Mouse (Mus musculus): ENCODE measurements around the gene Adam22.
"Not testable (repeated sequence)": the region's sequence is repeated elsewhere in the genome, so short reads cannot be mapped to it uniquely, and the experiment has no call there.

The Adam22 gene

GRCm38 (mm10) chr5:8062469-8062868 is 305.5 kb downstream of the Adam22 start:
- DNase-seq (ENCODE audit: extremely low read depth, low read depth, low spot score) = no peak

- DNase-seq (ENCODE audit: extremely low read depth, low read depth, low spot score) = no peak
Observed at GRCm38 (mm10) chr5:8058056-8058455, 309.9 kb downstream of the Adam22 start.

- no peak for DNase-seq (ENCODE audit: extremely low read depth, low read depth, low spot score)
Observed at GRCm38 (mm10) chr5:8057018-8057323, 311.0 kb downstream of the Adam22 start.

- no peak for DNase-seq (ENCODE audit: extremely low read depth, low read depth, low spot score)
Observed at GRCm38 (mm10) chr5:8056141-8057017, 311.6 kb downstream of the Adam22 start.

GRCm38 (mm10) chr5:8055721-8056129 is 312.2 kb downstream of the Adam22 start:
- no peak for DNase-seq (ENCODE audit: extremely low read depth, low read depth, low spot score)

- no peak for DNase-seq (ENCODE audit: extremely low read depth, low read depth, low spot score)
Observed at GRCm38 (mm10) chr5:8053827-8054226, 314.1 kb downstream of the Adam22 start.

GRCm38 (mm10) chr5:8045855-8046254 is 322.1 kb downstream of the Adam22 start, which contains the start of gene Sri:
TSS of gene Sri (plus strand) at chr5:8046078.
- DNase-seq (ENCODE audit: extremely low read depth, low read depth, low spot score) = no peak

- not testable (repeated sequence) for DNase-seq (ENCODE audit: extremely low read depth, low read depth, low spot score)
Observed at GRCm38 (mm10) chr5:8034596-8034995, 333.4 kb downstream of the Adam22 start.

Measured in fat pad, adult 2 months (tissue).